Mouse (Mus musculus): ENCODE data around the gene Agtr1a. TPM values are rescaled to one million over a fixed set of nuclear protein-coding genes. Genes with fewer than 3 reads are reported as not detected.
A peak's percentile ranks its signal among the peaks of the same experiment; 100 is the strongest.

Gene Agtr1a
- 0.77 and 1.3 TPM in 2 replicates for polyA plus RNA-seq (2016; fragmentation: Nextera tagmentation; extraction: Ambion mirVana)

DNA sequence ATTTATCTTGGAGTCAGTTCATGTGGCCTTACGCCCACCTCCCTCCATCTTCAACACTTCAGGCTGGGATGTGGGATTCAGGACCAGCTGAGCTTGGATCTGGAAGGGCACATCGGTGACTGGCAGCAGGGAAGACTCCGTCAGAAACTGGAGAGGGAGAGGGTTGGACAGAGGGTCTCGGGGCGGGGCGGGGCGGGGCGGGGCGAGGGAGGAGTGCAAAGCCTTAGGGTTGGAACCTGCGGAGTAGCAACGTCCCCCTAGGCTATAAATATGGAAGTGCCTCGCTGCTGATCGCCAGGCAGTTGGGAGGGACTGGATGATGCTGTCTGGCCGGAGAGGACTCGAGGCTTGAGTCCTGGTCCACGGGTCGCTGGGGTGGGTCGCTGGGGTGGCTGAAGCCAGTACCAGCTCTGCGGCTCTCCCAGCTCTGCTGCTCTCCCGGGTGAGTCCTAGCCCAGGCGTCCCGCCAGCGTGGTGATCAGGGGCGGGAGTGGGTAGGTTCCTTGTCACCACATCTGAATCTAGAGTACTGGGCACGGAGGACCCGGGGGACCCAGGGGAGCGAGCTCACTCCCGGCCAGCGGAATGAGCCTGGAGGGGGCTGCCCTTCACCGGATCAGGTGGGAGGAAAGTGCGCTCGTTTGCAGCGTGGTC is at the start of gene Agtr1a:
Gene Agtr1a, plus strand, starts transcription at position 294 of the 654 bp plus-strand sequence.
- Histone ChIP-seq H3K27me3 (replicated peaks) (peaks cover 4% of the 10 kb centered on the region; the same call in 1 of the 2 replicates), H3K36me3 (no peaks in the 10 kb centered on the region), H3K27ac (no peak within 1 kb of the TSS), H3K4me1 (no peaks in the 10 kb centered on the region), H3K9me3 (no peaks in the 10 kb centered on the region), H3K4me3 (peak within 1 kb of the TSS; percentile 53), H3K9ac (peak within 1 kb of the TSS; percentile 64), H3K4me2 (replicated peaks) (peak within 1 kb of the TSS; percentile 94)
- peak; percentile 93 for ATAC-seq (ENCODE audit: low FRiP score, low read depth)
- under 1% methylated on average over 33 of the region's 33 CpGs for WGBS

- no peak for ATAC-seq (ENCODE audit: low FRiP score, low read depth)
- no peaks in the 10 kb centered on the region for H3K36me3 ChIP-seq
- no peaks in the 10 kb centered on the region for H3K9me3 ChIP-seq
- no peaks in the 10 kb centered on the region for H3K4me1 ChIP-seq
- no peak overlapping the region for H3K4me2 ChIP-seq (replicated peaks)
- H3K4me3 ChIP-seq, result no peak overlapping the region
- WGBS, result 84% methylated on average over 4 of the region's 4 CpGs
- H3K27me3 ChIP-seq (replicated peaks), result no peaks in the 10 kb centered on the region
- no peak overlapping the region for H3K9ac ChIP-seq
- H3K27ac ChIP-seq, result no peak overlapping the region
These were observed 26.0 kb upstream of the Agtr1a start for GRCm38 (mm10) chr13:30310221-30310620.

GRCm38 (mm10) chr13:30324669-30325346 is 11.4 kb upstream of the Agtr1a start:
- 90% methylated on average over 11 of the region's 11 CpGs for WGBS

GRCm38 (mm10) chr13:30331061-30331460 is 5.2 kb upstream of the Agtr1a start:
- Histone ChIP-seq H3K9me3 (no peaks in the 10 kb centered on the region), H3K27me3 (replicated peaks) (no peaks in the 10 kb centered on the region), H3K4me1 (no peaks in the 10 kb centered on the region), H3K27ac (no peak overlapping the region), H3K4me2 (replicated peaks) (no peak overlapping the region), H3K4me3 (no peak overlapping the region), H3K9ac (no peak overlapping the region), H3K36me3 (no peaks in the 10 kb centered on the region)
- ATAC-seq (ENCODE audit: low FRiP score, low read depth), result no peak
- WGBS, result 86% methylated on average over 5 of the region's 5 CpGs

More at GRCm38 (mm10) chr13:30324669-30325346, 11.4 kb upstream of the Agtr1a start:
- Histone ChIP-seq H3K4me2 (replicated peaks) (no peak overlapping the region), H3K27ac (no peak overlapping the region), H3K27me3 (replicated peaks) (no peaks in the 10 kb centered on the region), H3K9me3 (no peaks in the 10 kb centered on the region), H3K36me3 (no peaks in the 10 kb centered on the region), H3K4me3 (no peak overlapping the region), H3K4me1 (no peaks in the 10 kb centered on the region), H3K9ac (no peak overlapping the region)
- no peak for ATAC-seq (ENCODE audit: low FRiP score, low read depth)

DNA sequence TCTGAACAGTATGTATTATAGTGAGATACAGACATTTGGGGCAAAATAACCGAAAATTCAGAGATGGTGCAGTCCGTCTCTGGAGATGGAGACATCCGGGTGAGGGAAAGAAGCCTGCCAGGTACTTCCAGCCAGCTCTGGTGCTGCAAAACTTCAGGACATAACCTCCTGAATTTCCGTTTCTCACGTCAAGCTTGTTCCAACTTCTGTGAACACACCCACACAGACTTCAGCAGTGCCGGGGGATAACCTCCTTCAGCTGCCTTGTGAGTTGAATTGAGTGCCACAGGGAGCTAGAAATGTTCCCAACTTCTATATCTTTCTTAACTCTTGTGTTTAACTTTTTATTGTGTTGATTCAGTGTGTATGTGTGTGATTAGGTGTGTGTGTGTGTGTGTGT is 4.4 kb upstream of the Agtr1a start:
- 87% methylated on average over 6 of the region's 6 CpGs for WGBS
- Histone ChIP-seq H3K4me2 (replicated peaks) (no peak overlapping the region), H3K4me1 (no peaks in the 10 kb centered on the region), H3K27ac (no peak overlapping the region), H3K9ac (no peak overlapping the region), H3K4me3 (no peak overlapping the region), H3K9me3 (no peaks in the 10 kb centered on the region), H3K36me3 (no peaks in the 10 kb centered on the region), H3K27me3 (replicated peaks) (peaks cover under 1% of the 10 kb centered on the region; the same call in 1 of the 2 replicates)
- no peak for ATAC-seq (ENCODE audit: low FRiP score, low read depth)

- Histone ChIP-seq H3K9ac (no peak overlapping the region), H3K4me3 (no peak overlapping the region)
- WGBS, result 90% methylated on average over 5 of the region's 5 CpGs
These were observed 3.7 kb upstream of the Agtr1a start for GRCm38 (mm10) chr13:30332581-30332980.

GRCm38 (mm10) chr13:30334667-30335066 is 1.6 kb upstream of the Agtr1a start:
- H3K9ac ChIP-seq, result no peak overlapping the region
- H3K36me3 ChIP-seq, result no peaks in the 10 kb centered on the region
- no peak overlapping the region for H3K4me3 ChIP-seq
- H3K4me1 ChIP-seq, result no peaks in the 10 kb centered on the region
- H3K9me3 ChIP-seq, result no peaks in the 10 kb centered on the region
- ATAC-seq (ENCODE audit: low FRiP score, low read depth), result no peak
- H3K4me2 ChIP-seq (replicated peaks), result no peak overlapping the region
- H3K27me3 ChIP-seq (replicated peaks), result peaks cover 4% of the 10 kb centered on the region; the same call in 1 of the 2 replicates
- no peak overlapping the region for H3K27ac ChIP-seq
- WGBS, result 71% methylated on average over 3 of the region's 3 CpGs

More at GRCm38 (mm10) chr13:30332581-30332980, 3.7 kb upstream of the Agtr1a start:
- no peak overlapping the region for H3K4me2 ChIP-seq (replicated peaks)
- H3K27me3 ChIP-seq (replicated peaks), result peaks cover 4% of the 10 kb centered on the region; the same call in 1 of the 2 replicates
- H3K27ac ChIP-seq, result no peak overlapping the region
- H3K4me1 ChIP-seq, result no peaks in the 10 kb centered on the region
- no peaks in the 10 kb centered on the region for H3K36me3 ChIP-seq
- H3K9me3 ChIP-seq, result no peaks in the 10 kb centered on the region
- no peak for ATAC-seq (ENCODE audit: low FRiP score, low read depth)

- H3K4me3 ChIP-seq, result peak overlapping the region; percentile 53; the same call in 1 of the 2 replicates
- H3K9me3 ChIP-seq, result no peaks in the 10 kb centered on the region
- no peak overlapping the region for H3K9ac ChIP-seq
- no peaks in the 10 kb centered on the region for H3K36me3 ChIP-seq
- ATAC-seq (ENCODE audit: low FRiP score, low read depth), result no peak
- H3K4me1 ChIP-seq, result no peaks in the 10 kb centered on the region
- peak overlapping the region; percentile 94 for H3K4me2 ChIP-seq (replicated peaks)
- H3K27ac ChIP-seq, result no peak overlapping the region
- peaks cover 4% of the 10 kb centered on the region; the same call in 1 of the 2 replicates for H3K27me3 ChIP-seq (replicated peaks)
- 25% methylated on average over 9 of the region's 9 CpGs for WGBS
These were observed 672 bp downstream of the Agtr1a start for GRCm38 (mm10) chr13:30336913-30337312.

DNA sequence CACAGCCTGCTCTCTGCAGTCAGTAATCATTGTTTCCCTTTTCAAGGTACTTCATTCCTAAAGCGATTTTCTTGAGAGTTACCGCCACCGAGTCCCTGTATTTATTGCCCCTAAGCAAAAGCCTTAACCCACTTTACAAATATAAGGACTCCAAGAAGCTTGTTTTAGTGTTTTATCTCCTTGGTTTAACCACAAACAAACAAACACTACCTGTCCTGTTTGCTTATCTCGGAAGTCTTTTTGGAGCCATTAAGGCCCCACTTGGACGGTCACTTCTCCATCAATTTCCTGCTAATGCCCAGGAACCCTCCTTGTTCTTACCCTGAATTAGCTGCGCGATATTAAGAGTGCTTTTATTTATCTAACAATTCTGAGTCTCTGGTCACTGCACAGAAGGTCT is 1.4 kb downstream of the Agtr1a start:
- no peak overlapping the region for H3K4me2 ChIP-seq (replicated peaks)
- no peak overlapping the region for H3K9ac ChIP-seq
- ATAC-seq (ENCODE audit: low FRiP score, low read depth), result no peak
- peaks cover 4% of the 10 kb centered on the region; the same call in 1 of the 2 replicates for H3K27me3 ChIP-seq (replicated peaks)
- 76% methylated on average over 7 of the region's 7 CpGs for WGBS
- no peak overlapping the region for H3K4me3 ChIP-seq
- no peaks in the 10 kb centered on the region for H3K4me1 ChIP-seq
- no peak overlapping the region for H3K27ac ChIP-seq
- no peaks in the 10 kb centered on the region for H3K36me3 ChIP-seq
- no peaks in the 10 kb centered on the region for H3K9me3 ChIP-seq

- Histone ChIP-seq H3K4me3 (no peak overlapping the region), H3K4me2 (replicated peaks) (no peak overlapping the region), H3K9me3 (no peaks in the 10 kb centered on the region), H3K36me3 (no peaks in the 10 kb centered on the region), H3K4me1 (no peaks in the 10 kb centered on the region), H3K9ac (no peak overlapping the region), H3K27me3 (replicated peaks) (peaks cover 4% of the 10 kb centered on the region; the same call in 1 of the 2 replicates), H3K27ac (no peak overlapping the region)
- WGBS, result 87% methylated on average over 5 of the region's 5 CpGs
- ATAC-seq (ENCODE audit: low FRiP score, low read depth), result no peak
These were observed 2.3 kb downstream of the Agtr1a start for GRCm38 (mm10) chr13:30338576-30338975.

GRCm38 (mm10) chr13:30339927-30340326 is 3.7 kb downstream of the Agtr1a start:
- no peaks in the 10 kb centered on the region for H3K9me3 ChIP-seq
- no peak overlapping the region for H3K9ac ChIP-seq
- H3K27ac ChIP-seq, result no peak overlapping the region
- H3K36me3 ChIP-seq, result no peaks in the 10 kb centered on the region
- H3K4me2 ChIP-seq (replicated peaks), result no peak overlapping the region
- 85% methylated on average over 8 of the region's 8 CpGs for WGBS
- ATAC-seq (ENCODE audit: low FRiP score, low read depth), result no peak
- no peak overlapping the region for H3K4me3 ChIP-seq
- H3K4me1 ChIP-seq, result no peaks in the 10 kb centered on the region
- H3K27me3 ChIP-seq (replicated peaks), result peaks cover 4% of the 10 kb centered on the region; the same call in 1 of the 2 replicates

Measured in neural tube, embryonic 12.5 days (tissue).